Comparison of ENCODE assay signal across 12 mouse cellular contexts in genomic region chr9:37093086-37093485, GRCm38 (mm10). TPM values are rescaled to one million over a fixed set of nuclear protein-coding genes. Genes with fewer than 3 reads are reported as not detected.
DNase-seq lines count a peak whose midpoint lies in the region; ATAC-seq lines count a peak whose summit lies in the region.
"Had no signal": no experiment of that assay in that cellular context is flagged by ENCODE, and none has a peak within 500 bp of the region (broad histone marks: within the 10 kb centered on the region; RNA-seq: fewer than 3 reads in every experiment).

No protein-coding gene starts in this region.

- H3K9me3 ChIP-seq in heart, embryonic 13.5 days, result no peaks in the 10 kb centered on the region
- no peaks in the 10 kb centered on the region for H3K9me3 ChIP-seq in heart, embryonic 11.5 days (replicated peaks; ENCODE audit: control insufficient read depth, low read length)
- H3K9me3 ChIP-seq in midbrain, embryonic 12.5 days, result no peaks in the 10 kb centered on the region
- no peaks in the 10 kb centered on the region for H3K9me3 ChIP-seq in midbrain, embryonic 16.5 days (replicated peaks; ENCODE audit: control insufficient read depth, low read length, poor library complexity, severe bottlenecking)
- H3K9me3 ChIP-seq in liver, embryonic 12.5 days (replicated peaks), result no peaks in the 10 kb centered on the region
- H3K9me3 ChIP-seq: embryonic facial prominence, embryonic 13.5 days had no signal

- H3K4me1 ChIP-seq in heart, embryonic 13.5 days, result peaks cover 10% of the 10 kb centered on the region
- peaks cover 6% of the 10 kb centered on the region; the same call in 1 of the 2 replicates for H3K4me1 ChIP-seq in heart, embryonic 11.5 days (ENCODE audit: control insufficient read depth, insufficient read depth, low read length)
- peaks cover 47% of the 10 kb centered on the region for H3K4me1 ChIP-seq in midbrain, embryonic 12.5 days
- peaks cover 10% of the 10 kb centered on the region for H3K4me1 ChIP-seq in midbrain, embryonic 16.5 days (ENCODE audit: control insufficient read depth, insufficient read depth, low read length)
- no peaks in the 10 kb centered on the region for H3K4me1 ChIP-seq in liver, embryonic 12.5 days

- 16% methylated on average over 5 of the region's 5 CpGs for WGBS in heart, embryonic 13.5 days
- 10% methylated on average over 5 of the region's 5 CpGs for WGBS in heart, embryonic 11.5 days (ENCODE audit: insufficient replicate concordance)
- WGBS in midbrain, embryonic 12.5 days, result 0% methylated on average over 5 of the region's 5 CpGs
- 6% methylated on average over 5 of the region's 5 CpGs for WGBS in midbrain, embryonic 16.5 days
- WGBS in liver, embryonic 12.5 days (ENCODE audit: insufficient replicate concordance), result 23% methylated on average over 5 of the region's 5 CpGs

- no peak for ATAC-seq in heart, embryonic 13.5 days (ENCODE audit: extremely low read depth, insufficient number of reproducible peaks, low FRiP score, low TSS enrichment)
- ATAC-seq in heart, embryonic 11.5 days (replicated peaks; ENCODE audit: insufficient number of reproducible peaks, low FRiP score, low TSS enrichment), result no peak
- peak; percentile 73 for ATAC-seq in midbrain, embryonic 12.5 days (ENCODE audit: low FRiP score, low read depth)
- ATAC-seq in midbrain, embryonic 16.5 days, result no peak
- peak; percentile 76 for ATAC-seq in liver, embryonic 12.5 days
- ATAC-seq: Patski had no signal

- no peaks in the 10 kb centered on the region for H3K36me3 ChIP-seq in heart, embryonic 13.5 days
- H3K36me3 ChIP-seq in heart, embryonic 11.5 days (ENCODE audit: control insufficient read depth, insufficient read depth, low read length), result no peaks in the 10 kb centered on the region
- H3K36me3 ChIP-seq in midbrain, embryonic 12.5 days, result no peaks in the 10 kb centered on the region
- H3K36me3 ChIP-seq in midbrain, embryonic 16.5 days (ENCODE audit: control insufficient read depth, insufficient read depth, low read length), result no peaks in the 10 kb centered on the region
- H3K36me3 ChIP-seq in liver, embryonic 12.5 days, result no peaks in the 10 kb centered on the region
- H3K36me3 ChIP-seq: embryonic facial prominence, embryonic 13.5 days had no signal

- 0 out of 2 replicates have a peak overlapping the region, but pooled peaks have one; percentile 9 for H3K27ac ChIP-seq in heart, embryonic 13.5 days (replicated peaks)
- no peak overlapping the region for H3K27ac ChIP-seq in heart, embryonic 11.5 days (ENCODE audit: low read depth, low read length)
- peak overlapping the region; percentile 76 for H3K27ac ChIP-seq in midbrain, embryonic 12.5 days (replicated peaks)
- no peak overlapping the region for H3K27ac ChIP-seq in midbrain, embryonic 16.5 days (ENCODE audit: low read length)
- H3K27ac ChIP-seq in liver, embryonic 12.5 days, result no peak overlapping the region
- H3K27ac ChIP-seq: embryonic facial prominence, embryonic 13.5 days; macrophage had no signal

- H3K9ac ChIP-seq in heart, embryonic 13.5 days, result no peak overlapping the region
- no peak overlapping the region for H3K9ac ChIP-seq in heart, embryonic 11.5 days (ENCODE audit: low read depth, low read length)
- peak overlapping the region; percentile 24; the same call in 1 of the 2 replicates for H3K9ac ChIP-seq in midbrain, embryonic 12.5 days (replicated peaks)
- no peak overlapping the region for H3K9ac ChIP-seq in midbrain, embryonic 16.5 days (ENCODE audit: low read depth, low read length)
- H3K9ac ChIP-seq in liver, embryonic 12.5 days, result no peak overlapping the region
- H3K9ac ChIP-seq: embryonic facial prominence, embryonic 13.5 days had no signal

- H3K4me3 ChIP-seq in heart, embryonic 13.5 days, result no peak overlapping the region
- no peak overlapping the region for H3K4me3 ChIP-seq in heart, embryonic 11.5 days (ENCODE audit: low read depth, low read length)
- H3K4me3 ChIP-seq in midbrain, embryonic 12.5 days, result no peak overlapping the region
- no peak overlapping the region for H3K4me3 ChIP-seq in midbrain, embryonic 16.5 days (ENCODE audit: low read depth, low read length)
- no peak overlapping the region for H3K4me3 ChIP-seq in liver, embryonic 12.5 days
- H3K4me3 ChIP-seq: embryonic facial prominence, embryonic 13.5 days had no signal

- no peaks in the 10 kb centered on the region for H3K27me3 ChIP-seq in heart, embryonic 13.5 days (replicated peaks)
- H3K27me3 ChIP-seq in heart, embryonic 11.5 days (ENCODE audit: control insufficient read depth, insufficient read depth, low read length), result no peaks in the 10 kb centered on the region
- H3K27me3 ChIP-seq in midbrain, embryonic 12.5 days, result peaks cover 8% of the 10 kb centered on the region; the same call in 1 of the 2 replicates
- H3K27me3 ChIP-seq in midbrain, embryonic 16.5 days (ENCODE audit: control insufficient read depth, insufficient read depth, low read depth, low read length), result no peaks in the 10 kb centered on the region
- H3K27me3 ChIP-seq in liver, embryonic 12.5 days (replicated peaks), result no peaks in the 10 kb centered on the region
- H3K27me3 ChIP-seq: embryonic facial prominence, embryonic 13.5 days had no signal

- no peak for DNase-seq in adipocyte (ENCODE audit: low spot score)
- DNase-seq in cerebellum, adult 11 months, result no peak
- DNase-seq in testis, postnatal 10 days (ENCODE audit: low spot score), result no peak
- DNase-seq: heart, postnatal 14 days had no signal

- no peak overlapping the region for H3K4me2 ChIP-seq in heart, embryonic 13.5 days
- no peak overlapping the region for H3K4me2 ChIP-seq in heart, embryonic 11.5 days
- H3K4me2 ChIP-seq in midbrain, embryonic 12.5 days (replicated peaks), result 0 out of 2 replicates have a peak overlapping the region, but pooled peaks have one; percentile 11
- no peak overlapping the region for H3K4me2 ChIP-seq in midbrain, embryonic 16.5 days (ENCODE audit: low read length)
- H3K4me2 ChIP-seq in liver, embryonic 12.5 days, result no peak overlapping the region
- H3K4me2 ChIP-seq: embryonic facial prominence, embryonic 13.5 days had no signal

RNA-seq across cellular contexts. Expression of gene Pknox2, which starts 54.1 kb away (rescaled TPM):
- polyA plus RNA-seq in heart, embryonic 13.5 days (2015; fragmentation: Nextera tagmentation; extraction: Ambion mirVana), result 4.9 and 5.7 TPM in 2 replicates
- polyA plus RNA-seq in heart, embryonic 11.5 days (2014; fragmentation: Nextera tagmentation; extraction: Ambion mirVana), result 5.2 and 6.3 TPM in 2 replicates
- 32.3 and 33.7 TPM in 2 replicates for polyA plus RNA-seq in midbrain, embryonic 12.5 days (2016; fragmentation: Nextera tagmentation; extraction: Ambion mirVana)
- 32.5 and 34.3 TPM in 2 replicates for polyA plus RNA-seq in midbrain, embryonic 16.5 days (2015; fragmentation: Nextera tagmentation; extraction: Ambion mirVana)
- 0.57 and 0.99 TPM in 2 replicates for polyA plus RNA-seq in liver, embryonic 12.5 days (2016; fragmentation: Nextera tagmentation; extraction: Ambion mirVana)
- polyA plus RNA-seq: macrophage had no signal

Comparison
In these comparisons a context has a peak if more than half of its experiments do, and no peak if none do; other contexts are left out.
1. ATAC-seq: peak in midbrain, embryonic 12.5 days (single experiment) and liver, embryonic 12.5 days (single experiment); none in heart, embryonic 13.5 days (single experiment), heart, embryonic 11.5 days (single experiment) and midbrain, embryonic 16.5 days (single experiment).
2. H3K27ac ChIP-seq: peak in heart, embryonic 13.5 days (single experiment) and midbrain, embryonic 12.5 days (single experiment); none in heart, embryonic 11.5 days (single experiment), midbrain, embryonic 16.5 days (single experiment) and liver, embryonic 12.5 days (single experiment).